Mouse (Mus musculus) T-helper 17 cell (primary cell): ENCODE results near the gene Flt3.

Experiments
- in situ Hi-C, 2 experiments: fragments of 300-600 bp; cut with MboI, MseI; formaldehyde crosslinking; loops; 1 replicate in 1 of 2; 2 replicates in 1 of 2; pipeline ENCODE4 v1.15.1; 2025; ENCODE audit warnings: high pct_unique_total_duplicates in 2 of 2

Gene Flt3

GRCm38 (mm10) chr5:147399843-147400504 is at the start of gene Flt3:
Flt3 (minus strand) TSS chr5:147400489.
- in situ Hi-C loops: no loop called here

- in situ Hi-C loops: loop anchor here in 1 of 2 experiments (10.0 kb wide), 1 partner anchor 1544 kb away; no protein-coding TSS in a partner anchor
Observed at GRCm38 (mm10) chr5:147448933-147449332, 48.6 kb upstream of the Flt3 start.

- in situ Hi-C loops: loop anchor here in 1 of 2 experiments (10.0 kb wide), 1 partner anchor 1544 kb away; no protein-coding TSS in a partner anchor
Observed at GRCm38 (mm10) chr5:147448526-147448925, 48.2 kb upstream of the Flt3 start.

DNA sequence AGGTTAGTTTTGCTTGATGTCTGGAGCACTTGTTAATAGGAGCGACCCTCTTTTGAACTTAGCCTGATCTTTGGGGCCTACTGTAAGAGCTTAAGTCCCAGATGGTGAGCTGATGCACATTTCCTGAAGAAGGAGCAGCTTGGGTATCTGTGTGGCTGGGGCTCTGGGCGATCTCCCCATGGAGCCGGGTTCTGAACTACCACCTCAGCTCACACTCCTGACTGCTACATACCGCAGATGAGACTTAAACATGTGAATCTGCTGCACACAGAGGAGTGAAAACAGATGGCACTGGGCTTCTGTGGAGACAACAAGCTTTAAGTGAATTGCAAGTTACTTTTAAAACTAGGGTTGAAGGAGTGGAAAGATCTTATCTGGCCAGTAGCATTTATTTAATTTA is 45.0 kb upstream of the Flt3 start:
- in situ Hi-C loops: loop anchor here in 1 of 2 experiments (10.0 kb wide), 1 partner anchor 1540 kb away; no protein-coding TSS in a partner anchor

DNA sequence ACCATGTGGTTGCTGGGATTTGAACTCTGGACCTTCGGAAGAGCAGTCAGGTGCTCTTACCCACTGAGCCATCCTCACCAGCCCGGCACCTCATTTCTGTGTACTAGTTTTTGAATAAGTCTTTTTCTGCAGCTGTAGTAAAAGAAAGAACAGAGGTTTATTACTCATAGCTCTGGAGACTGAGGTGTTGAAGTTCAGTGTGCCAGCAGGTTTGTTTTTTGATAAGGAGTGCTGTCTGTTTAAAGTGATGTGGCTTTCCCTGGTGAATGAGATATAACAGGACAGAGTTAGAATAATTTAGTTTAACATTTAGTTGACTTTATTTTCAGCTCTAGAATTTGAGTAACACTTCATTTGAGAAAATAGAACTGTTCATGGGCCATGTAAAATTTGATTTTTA is 44.5 kb upstream of the Flt3 start:
- in situ Hi-C loops: loop anchor here in 1 of 2 experiments (5.0 to 10.0 kb wide), 2 partner anchors 38 to 1540 kb away; no protein-coding TSS in a partner anchor

DNA sequence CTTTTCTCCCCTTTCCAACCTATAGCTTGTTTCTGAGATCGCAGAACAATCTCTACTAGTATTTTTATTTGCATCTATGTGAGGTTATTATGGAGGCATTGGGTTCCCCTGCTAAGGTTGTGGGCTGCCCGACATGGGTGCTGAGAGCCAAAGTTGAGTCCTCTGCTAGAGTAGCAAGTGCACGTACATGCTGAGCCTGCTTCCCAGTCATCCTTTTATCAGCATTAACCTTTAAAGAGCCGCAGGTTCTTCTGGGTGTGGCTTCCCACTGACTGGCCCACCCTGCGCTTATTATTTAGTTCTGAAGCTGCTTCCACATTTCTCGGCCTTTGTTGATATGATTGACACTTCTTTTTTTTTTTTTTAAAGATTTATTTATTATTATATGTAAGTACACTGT is 44.0 kb upstream of the Flt3 start:
- in situ Hi-C loops: loop anchor here in 1 of 2 experiments (5.0 to 10.0 kb wide), 2 partner anchors 38 to 1539 kb away; no protein-coding TSS in a partner anchor

- in situ Hi-C loops: loop anchor here in 1 of 2 experiments (5.0 to 10.0 kb wide), 2 partner anchors 40 to 1538 kb away; no protein-coding TSS in a partner anchor
Observed at GRCm38 (mm10) chr5:147442741-147443140, 42.5 kb upstream of the Flt3 start.

- in situ Hi-C loops: loop anchor here in 1 of 2 experiments (5.0 to 10.0 kb wide), 2 partner anchors 40 to 1537 kb away; no protein-coding TSS in a partner anchor
Observed at GRCm38 (mm10) chr5:147441979-147442378, 41.7 kb upstream of the Flt3 start.

GRCm38 (mm10) chr5:147440996-147441507 is 40.8 kb upstream of the Flt3 start:
- in situ Hi-C loops: loop anchor here in 1 of 2 experiments (5.0 to 10.0 kb wide), 2 partner anchors 41 to 1536 kb away; no protein-coding TSS in a partner anchor

GRCm38 (mm10) chr5:147436491-147436890 is 36.2 kb upstream of the Flt3 start:
- in situ Hi-C loops: loop anchor here in 1 of 2 experiments (10.0 kb wide), 1 partner anchor 428 kb away; the partner anchor contains the start of gene Pomp

DNA sequence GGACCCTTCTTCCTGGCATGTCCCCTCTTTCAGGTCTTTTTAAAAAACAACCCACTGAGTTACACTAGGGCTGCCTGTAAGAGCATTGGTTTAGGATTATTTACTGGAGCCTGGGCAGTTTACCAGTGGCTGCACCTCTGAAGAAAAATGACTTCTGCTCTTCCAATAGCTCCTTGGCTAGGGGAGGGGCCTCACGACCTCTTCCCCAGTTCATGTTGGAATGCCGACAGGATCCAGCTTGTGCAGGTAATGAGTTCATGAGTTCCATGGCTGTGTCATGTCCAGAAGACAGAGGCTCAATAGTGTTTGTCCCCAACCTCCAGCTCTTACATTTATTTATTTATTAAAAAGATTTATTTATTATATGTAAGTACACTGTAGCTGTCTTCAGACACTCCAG is 35.5 kb upstream of the Flt3 start:
- in situ Hi-C loops: loop anchor here in 1 of 2 experiments (10.0 kb wide), 1 partner anchor 429 kb away; the partner anchor contains the start of gene Pomp

DNA sequence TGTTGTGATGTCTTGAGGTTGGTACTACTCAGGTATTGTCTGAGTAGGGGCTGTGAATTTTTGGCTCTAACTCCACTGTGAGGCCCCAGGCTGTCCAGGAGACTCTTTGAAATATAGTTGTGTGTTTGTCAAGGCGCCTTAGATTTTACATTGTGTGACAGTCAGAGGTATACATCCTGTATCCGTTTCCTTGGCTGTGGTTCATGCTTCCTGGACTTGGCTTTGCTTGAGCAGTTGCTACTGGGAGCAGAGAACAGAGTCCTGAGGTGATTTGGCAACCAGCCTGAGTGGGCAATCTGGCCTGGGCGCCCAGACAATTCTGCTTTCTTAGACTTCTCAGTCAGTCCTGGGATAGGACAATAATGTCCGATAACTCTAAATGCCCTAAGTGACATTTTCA is 34.9 kb upstream of the Flt3 start:
- in situ Hi-C loops: loop anchor here in 1 of 2 experiments (10.0 kb wide), 1 partner anchor 430 kb away; the partner anchor contains the start of gene Pomp

- in situ Hi-C loops: loop anchor here in 1 of 2 experiments (10.0 kb wide), 1 partner anchor 432 kb away; the partner anchor contains the start of gene Pomp
Observed at GRCm38 (mm10) chr5:147432927-147433326, 32.6 kb upstream of the Flt3 start.

DNA sequence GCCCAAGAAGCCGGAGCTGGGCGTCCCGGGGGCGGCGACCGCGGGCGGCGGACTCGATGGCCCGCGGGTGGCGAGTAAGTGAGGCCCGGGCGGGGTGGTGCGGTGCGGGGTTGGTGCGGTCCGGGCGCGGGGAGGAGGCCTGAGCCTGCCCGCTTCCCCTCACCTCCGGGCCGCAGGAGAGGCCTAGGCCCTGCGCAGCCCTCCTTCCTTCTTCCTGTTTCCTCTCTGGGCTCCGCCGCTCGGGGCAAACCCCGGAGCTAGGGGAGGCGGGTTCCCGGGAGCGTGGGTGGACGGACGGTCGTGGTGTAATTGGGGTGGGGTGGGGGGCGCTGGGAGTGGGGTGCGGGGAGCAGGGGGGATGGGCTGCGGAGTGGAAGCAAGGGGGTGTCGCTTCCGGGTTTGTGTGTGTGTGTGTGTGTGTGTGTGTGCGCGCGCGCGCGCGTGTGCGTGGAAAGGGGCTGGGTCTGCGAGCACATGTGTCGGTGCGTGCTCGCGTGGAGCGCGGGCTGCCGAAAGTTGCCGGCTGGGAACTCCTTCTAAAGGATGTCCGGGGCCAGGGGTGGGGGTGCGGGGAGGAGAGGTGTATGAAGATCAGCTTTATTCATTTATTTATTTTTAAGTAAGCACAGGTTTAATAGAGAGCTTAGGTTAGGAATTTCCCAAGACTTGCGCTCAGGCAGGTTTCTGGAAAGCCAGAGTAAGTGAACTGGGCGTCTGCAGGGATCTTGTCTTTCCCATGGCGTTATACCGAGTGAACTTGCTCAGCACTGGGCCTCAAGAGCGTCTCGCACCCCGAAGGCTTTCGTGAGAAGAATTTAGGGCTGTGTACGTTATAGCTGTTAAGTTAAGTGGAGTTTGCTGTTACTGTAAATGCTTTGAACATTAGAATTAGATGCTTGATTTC is 30.9 kb upstream of the Flt3 start:
- in situ Hi-C loops: loop anchor here in 1 of 2 experiments (10.0 kb wide), 1 partner anchor 434 kb away; the partner anchor contains the start of gene Pomp

DNA sequence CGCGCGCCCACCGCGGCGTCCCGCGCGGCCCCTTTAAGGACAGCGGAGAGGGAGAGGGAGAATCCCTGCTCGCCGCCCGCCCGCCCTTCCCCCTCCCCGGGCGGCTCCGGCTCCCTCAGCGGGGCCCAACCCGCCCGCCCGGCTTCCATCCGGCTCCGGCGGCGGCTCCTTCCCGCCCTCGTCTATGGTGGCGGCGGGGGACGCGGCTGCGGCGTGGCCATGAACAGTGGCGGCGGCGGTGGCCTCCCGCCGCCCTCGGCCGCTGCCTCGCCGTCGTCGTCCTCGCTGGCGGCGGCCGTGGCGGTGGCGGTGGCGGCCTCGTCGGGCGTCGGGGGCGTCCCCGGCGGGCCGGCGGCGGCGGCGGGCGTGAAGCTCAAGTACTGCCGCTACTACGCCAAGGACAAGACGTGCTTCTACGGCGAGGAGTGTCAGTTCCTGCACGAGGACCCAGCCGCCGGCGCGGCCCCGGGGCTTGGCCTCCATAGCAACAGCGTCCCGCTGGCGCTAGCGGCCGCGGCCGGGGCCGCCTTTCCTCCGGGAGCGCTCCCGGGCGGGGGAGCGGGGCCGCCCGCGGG is 30.2 kb upstream of the Flt3 start:
- in situ Hi-C loops: loop anchor here in 1 of 2 experiments (10.0 kb wide), 1 partner anchor 434 kb away; the partner anchor contains the start of gene Pomp

DNA sequence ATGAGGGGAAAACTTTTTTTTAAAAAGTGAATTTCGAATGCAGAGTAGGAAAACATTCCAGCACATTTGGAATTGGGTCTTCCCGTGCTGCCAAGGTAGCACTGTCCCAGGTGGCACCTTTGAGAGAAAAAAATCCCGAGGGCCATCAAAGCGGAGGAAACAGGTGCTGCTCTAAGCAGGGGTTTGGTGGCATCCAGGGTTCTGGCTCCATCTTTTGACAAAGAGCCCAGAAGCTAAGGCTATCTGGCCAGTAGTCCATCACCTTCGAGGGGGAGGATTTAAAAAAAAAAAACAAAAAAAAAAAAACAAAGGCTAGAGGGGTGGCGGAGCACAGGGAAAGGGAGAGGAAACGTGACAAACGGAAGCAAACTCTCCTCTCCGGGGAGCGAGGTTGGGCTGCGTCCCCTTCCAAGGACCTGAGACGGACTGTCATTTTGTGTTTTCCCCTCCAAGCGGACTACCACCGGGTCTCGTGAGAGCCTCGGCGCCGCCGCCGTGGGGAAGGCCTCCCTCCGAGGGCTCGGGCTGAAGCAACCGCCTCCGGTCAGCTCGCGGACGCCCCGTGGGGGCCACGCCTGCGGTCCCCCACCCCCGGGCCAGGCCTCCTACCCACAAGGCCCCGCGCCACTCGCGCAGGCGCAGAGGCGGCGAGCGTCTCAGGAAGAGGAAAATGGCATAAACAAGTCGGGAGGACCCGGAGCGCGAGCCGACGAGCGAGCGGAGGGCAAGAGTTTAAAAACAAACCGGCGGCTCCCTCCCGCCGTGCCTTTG is 29.4 kb upstream of the Flt3 start, which contains the start of gene Pan3:
TSS of gene Pan3 (plus strand) at position 627 of the 771 bp plus-strand sequence.
- in situ Hi-C loops: loop anchor here in 1 of 2 experiments (10.0 kb wide), 2 partner anchors 435 to 965 kb away; partner anchors contain the start of genes Pomp and Slc7a1

DNA sequence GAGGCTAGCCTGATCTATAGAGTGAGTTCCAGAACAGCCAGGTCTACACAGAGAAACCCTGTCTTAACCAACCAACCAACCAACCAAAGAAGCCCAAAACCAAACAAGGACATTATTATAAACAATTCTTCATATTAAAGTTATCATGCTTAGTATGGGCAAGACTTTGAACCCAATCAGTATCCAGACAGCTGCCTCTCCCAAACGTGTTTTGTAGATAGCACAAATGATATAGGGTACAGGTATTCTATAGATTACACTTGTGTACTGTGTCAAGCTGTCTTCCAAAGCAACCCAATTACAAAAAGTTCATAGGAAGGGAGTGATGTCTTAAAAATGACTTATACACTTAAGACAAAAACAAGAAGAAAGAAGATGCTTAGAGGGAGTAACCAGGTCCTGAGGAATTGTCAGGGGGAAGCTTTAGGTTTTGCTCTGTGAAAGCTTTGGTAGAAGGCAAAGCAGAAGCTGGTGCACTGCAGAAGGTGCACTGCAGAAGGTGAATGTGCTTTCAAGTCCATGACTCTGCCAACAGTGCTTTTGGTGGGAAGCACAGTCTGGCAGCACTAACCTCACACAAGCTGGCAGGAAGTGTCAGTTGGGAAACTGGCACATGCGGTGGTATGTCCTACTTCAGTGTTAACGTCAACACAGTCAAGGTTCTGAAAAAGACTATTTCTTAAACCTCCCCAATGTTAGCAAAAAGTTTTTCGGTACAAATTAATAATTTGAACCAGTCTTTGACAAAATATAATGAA is 25.9 kb upstream of the Flt3 start:
- in situ Hi-C loops: loop anchor here in 1 of 2 experiments (10.0 kb wide), 1 partner anchor 969 kb away; the partner anchor contains the start of gene Slc7a1

DNA sequence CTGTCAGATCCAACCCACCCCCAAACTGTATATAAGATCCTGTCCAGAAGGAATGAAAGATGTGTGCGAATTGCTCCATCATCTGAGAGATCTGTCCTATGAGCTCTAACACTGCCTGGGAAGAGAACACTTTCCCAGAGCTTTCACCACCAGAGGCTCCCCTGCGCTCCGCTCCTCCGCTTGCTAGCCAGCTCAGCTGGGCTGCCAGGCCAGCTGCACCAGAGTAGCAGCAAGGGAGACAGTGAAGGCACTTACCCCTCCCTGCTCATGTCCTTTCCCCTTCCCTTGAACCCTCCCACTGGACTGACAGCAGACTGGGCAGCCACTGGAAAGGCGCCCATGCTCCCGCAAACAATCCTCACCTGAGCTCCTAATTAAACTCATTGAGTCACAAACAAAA is 23.3 kb upstream of the Flt3 start:
- in situ Hi-C loops: loop anchor here in 1 of 2 experiments (10.0 kb wide), 1 partner anchor 971 kb away; the partner anchor contains the start of gene Slc7a1
